Mouse (Mus musculus) kidney, adult 8-10 months (tissue): ENCODE results near the gene Galnt6.

Experiments used
- DNase-seq, 2 experiments: peaks; one replicate each; pipeline ENCODE4 v3.0.0; 2022

Galnt6 gene

DNA sequence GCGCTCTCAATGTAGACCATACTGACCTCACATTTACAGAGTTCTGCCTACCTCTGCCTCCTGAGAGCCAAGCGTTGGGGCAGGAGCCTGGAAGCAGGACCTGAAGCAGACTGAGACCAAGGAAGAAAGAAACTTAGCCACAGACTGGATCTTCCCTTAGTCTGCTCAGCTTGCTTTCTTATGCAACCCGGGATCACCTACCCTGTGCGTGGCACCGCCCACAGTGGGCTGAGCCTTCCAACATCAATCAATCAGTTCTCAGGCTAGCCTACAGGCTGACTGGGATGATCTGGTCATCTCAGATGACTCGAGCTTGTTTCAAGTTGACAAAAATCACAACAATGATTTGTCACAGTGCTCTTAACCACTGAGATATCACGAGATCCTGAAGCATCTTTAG, 24.9 kb upstream of the Galnt6 start:
- no peak for DNase-seq

DNA sequence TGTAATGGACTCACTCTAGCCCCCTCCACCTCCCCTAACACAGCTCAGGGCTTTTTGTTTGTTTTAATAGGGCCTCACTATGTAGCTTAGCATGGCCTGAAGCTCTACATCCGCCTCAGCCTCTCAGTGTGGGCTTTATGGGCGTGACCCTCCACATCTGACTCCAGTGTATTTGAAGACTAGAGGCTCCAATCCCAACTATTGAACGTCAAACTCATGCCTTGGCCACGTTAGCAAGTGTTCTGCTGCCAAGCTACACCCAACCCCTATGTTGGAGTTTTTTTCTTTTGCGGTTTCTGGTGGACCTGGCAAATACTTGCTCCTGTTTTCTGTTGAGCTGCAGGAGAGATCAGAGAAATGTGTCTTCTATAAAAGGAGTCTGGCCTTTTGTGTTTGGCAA, 23.9 kb upstream of the Galnt6 start:
- DNase-seq, result no peak

DNA sequence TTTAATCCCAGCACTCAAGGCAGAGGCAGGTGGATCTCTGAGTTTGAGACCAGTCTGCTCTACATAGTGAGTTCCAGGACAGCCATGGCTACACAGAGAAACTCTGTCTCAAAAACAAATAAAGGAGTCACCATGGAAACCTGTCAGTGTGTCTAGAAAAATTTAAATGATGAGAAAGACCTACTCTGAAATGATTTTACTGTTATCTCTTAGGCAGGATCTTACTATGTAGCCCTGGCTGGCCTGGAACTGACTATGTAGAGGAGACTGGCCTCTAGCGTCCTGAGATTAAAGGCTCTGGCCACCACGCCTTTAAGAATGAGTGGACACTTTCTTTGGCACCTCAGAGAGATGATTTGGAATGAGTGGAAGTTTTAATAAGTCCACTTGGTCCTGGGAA, 23.3 kb upstream of the Galnt6 start:
- DNase-seq, result no peak

DNA sequence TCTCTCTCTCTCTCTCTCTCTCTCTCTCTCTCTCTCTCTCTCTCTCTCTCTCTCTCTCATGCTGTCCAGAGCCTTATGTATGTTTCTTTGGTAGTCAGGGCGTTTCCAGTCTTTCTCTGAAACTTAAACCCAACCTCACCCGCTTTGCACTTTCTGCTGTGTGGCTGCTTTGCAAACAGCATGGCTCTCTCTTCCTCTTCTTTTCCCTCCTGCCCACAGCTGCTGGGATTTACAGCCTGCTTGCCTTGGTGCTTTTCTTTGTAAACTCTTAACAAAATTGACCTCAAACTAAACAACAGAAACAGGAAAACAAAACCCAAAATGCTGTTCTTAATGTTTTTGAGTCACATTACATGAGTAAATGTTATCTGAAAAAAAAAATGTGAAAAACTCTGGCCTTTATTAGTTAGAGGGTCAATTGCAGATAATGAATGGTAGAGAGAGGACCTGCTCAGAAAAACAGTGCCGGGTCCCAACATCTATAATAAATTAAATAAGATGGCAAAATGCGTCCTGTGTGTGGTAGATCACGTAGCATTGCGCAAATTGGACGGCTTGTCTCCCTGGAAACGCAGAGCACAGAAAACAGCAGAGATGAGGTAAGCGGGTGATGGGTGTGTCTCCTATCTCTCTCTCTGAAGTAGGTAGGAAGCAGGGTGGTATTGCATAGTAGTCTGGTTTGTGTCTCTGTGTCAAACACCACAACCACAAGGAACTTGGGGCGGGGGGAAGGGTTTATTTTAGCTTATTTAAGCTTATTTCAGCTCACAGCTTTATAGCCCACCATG, 20.8 kb upstream of the Galnt6 start:
- DNase-seq, result no peak

DNA sequence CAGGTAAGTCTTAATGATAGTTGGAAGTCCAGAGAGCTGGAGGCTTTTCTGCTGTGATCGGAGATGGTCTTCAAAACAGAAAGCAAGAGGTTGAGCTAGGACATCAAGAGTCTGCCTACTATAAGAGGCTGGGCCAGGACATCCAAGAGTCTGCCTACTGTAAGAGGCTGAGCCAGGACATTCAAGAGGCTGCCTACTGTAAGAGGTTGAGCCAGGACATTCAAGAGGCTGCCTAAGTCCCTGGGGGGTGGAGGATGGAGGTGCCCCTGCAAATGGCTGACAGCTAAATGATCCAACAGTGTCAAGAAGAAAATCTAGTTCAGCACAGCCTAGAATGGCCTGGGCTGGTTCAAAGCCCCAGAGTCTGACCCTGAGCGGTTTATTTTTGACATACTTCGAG, 19.4 kb upstream of the Galnt6 start:
- no peak for DNase-seq

DNA sequence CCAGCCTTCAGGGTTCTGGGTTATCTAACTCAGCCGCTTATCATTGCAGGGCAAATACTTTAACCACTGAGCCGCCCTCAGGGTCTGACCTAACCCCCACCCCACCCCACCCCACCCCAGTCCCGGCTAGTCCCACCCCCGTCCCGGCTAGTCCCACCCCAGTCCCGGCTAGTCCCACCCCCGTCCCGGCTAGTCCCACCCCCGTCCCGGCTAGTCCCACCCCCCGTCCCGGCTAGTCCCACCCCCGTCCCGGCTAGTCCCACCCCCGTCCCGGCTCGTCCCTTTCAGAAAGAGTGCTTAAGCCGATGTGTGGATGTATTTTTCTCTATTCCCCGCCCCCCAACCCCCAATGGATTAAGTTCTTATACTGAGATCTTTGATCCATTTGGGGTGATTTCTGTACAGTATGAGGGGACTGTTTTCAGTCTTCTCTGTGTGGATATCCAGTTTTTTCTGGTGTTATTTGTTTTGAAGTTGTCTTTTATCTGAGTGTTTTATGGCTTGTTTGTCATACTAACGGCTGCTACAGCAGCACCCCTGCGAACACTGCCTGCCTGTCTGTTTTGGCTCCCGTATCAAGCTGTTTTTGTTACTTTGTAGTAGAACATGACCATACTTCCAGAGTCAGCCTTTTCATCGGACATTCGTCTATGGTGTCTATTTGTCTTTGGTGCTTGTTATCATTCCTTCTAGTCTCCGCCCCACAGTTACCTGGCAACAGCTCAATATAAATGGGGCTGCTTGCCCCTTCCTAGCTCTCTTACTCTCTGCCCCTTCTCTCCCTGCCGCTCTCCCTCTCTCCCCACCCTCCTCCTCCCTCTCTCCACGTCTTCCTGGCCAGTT, 18.2 kb upstream of the Galnt6 start:
- no peak for DNase-seq

DNA sequence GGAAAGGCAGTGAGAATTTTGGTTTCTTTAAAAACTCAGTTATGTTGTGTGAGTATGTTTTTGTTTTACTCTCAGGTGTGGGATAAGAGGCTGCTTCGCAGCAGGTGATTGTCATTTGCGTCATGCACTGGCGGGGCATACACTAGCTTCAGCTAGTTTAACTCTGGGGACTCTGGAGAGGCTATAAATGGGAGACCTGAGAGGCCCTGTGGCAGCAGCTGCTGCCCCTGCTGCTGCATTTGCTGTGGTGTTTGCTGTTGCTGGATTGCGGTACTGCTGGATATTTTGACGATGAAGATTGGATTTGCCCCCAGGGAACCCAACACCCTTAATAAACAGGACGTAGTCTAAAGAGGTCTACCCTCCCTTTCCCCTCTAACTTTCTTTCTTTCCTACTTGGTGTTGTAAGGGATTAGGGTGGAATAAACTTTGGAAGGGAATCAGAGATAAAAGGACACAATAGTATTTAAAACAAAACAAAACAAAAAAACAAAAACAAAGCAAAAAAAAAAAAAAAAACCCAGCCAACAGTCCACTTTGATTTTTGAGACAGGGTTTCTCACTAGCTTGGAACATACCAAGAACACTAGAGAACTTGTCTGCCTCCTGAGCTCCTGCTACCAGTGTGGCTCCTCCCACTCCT, 17.4 kb upstream of the Galnt6 start:
- peak in 1 of 2 experiments; percentile 45 for DNase-seq

DNA sequence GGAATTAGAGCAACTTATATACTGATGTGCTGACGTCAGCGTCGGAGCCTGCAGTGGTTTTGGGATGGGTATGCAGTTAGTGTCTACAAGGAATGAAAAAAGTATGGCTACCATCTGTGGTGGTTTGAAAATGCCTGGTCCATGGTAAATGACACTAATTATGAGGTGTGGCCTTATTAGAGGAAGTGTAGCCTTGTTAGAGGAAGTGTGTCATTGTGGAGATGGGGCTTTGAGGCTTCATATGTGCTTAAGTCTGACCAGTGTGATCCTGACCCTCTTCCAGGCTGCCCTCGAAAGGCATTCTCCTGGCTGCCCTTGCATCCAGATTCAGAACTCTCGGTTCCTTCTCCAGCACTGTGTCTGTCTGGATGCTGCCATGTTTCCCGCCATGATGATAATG, 14.1 kb upstream of the Galnt6 start:
- DNase-seq, result no peak

DNA sequence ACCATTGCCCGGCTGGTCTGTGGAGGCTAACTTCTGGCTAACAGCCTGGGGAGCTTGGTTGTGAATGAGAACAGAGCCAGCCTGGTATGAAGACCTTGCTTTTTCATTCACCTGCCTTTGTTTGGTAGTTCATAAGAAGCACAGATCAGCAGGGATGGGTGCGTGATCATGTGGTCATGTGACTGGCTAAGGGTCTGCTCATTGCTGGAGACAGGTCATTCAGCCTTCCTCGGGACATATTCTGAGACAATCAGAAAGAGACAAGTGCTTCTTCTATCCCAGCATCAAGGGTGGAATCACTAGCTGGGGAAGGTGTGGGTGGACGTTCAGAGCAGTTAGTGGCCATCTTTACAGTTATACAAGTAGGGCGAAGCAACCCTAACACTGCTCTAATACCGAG, 10.3 kb upstream of the Galnt6 start:
- DNase-seq, result no peak

DNA sequence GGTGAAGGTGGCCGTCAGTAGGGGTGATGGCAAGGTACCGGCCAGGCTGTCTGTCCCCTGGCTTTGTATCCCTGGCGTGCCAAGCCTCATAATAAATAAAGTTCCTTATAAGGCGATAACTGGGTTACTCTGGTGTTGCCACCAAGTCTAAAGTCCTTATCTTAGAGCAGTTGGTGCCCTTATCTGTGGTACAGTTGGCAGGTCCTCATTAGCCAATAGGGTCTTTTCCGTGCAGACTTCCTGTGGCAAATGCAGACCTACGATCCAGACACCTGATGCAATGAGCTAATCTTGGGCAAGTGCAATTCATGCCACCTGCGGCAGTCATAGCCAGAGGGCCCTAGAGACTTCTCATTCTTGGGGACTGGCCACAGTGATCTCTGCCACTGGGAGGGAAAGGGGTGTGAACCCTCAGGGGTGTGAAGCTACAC, 9.2 kb upstream of the Galnt6 start:
- DNase-seq, result no peak

DNA sequence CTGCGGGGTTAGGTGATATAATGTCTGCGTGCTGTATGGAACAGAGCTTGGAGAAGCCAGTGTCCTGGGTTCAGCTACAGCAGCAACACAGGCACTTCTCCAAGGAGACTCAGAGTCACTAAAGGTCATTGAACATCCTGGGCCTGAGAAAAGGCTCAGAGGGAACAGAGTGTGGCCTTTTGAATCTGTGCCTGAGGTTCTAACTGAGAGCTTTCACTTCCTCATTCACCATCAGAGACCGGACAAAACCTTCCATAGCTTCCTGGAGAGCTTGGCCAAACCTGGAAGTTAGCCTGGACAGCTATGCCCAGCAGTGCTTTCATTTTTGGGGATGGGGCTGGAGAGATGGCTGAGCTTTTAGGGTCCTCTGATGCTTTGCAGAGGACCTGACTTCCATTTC, 8.5 kb upstream of the Galnt6 start:
- DNase-seq, result no peak

DNA sequence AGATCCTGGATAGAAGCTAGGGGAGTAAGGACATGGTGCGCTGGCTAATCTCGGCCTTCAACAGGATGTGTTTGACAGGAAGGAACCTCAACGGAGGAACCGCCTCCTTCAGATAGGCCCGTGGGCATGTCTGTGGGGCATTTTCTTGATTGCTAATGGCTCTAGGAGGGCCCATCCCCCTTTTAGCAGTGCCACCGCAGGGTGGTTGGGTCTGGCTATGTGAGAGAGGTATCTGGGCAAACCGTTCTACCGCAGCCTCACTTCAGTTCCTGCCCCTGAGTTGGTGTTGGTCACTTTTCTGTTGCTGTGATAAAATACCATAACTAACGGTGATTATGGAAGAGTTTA, 6.8 kb upstream of the Galnt6 start:
- DNase-seq, result no peak

DNA sequence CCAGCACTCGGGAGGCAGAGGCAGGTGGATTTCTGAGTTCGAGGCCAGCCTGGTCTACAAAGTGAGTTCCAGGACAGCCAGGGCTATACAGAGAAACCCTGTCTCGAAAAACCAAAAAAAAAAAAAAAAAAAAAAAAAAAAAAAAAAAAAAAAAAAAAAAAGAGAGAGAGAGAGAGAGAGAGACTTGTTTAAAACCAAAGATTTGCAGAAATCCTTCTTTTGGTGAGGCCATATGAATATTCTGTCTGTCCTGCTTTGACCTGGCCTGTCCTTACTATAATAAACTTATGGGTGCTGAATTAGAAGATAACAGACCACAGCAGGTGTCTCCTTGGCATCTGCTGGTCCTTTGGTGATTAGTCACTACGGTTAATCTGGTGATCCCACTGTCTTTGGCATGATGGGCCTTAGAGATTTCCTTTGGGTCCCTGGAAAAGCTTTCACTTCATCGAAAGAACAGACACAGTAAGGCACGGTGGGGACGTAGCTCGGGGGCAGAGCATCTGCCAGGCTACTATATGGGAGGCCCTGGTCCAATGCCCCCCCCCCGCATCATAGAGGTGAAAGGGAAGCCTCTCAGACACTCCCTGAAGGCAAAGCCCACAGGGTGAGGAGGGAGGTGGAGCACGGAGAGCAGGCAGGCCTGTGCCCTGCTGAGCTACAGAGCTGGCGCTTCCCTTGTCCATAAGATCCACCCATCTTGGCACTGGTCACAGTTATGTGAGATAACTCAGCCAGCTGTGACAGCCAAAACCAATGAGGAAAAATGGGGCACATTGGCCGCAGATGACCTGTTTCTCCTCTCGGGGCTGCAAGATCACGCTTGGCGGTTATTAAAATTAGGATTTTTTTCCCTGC, 6.1 kb upstream of the Galnt6 start:
- DNase-seq, result no peak

DNA sequence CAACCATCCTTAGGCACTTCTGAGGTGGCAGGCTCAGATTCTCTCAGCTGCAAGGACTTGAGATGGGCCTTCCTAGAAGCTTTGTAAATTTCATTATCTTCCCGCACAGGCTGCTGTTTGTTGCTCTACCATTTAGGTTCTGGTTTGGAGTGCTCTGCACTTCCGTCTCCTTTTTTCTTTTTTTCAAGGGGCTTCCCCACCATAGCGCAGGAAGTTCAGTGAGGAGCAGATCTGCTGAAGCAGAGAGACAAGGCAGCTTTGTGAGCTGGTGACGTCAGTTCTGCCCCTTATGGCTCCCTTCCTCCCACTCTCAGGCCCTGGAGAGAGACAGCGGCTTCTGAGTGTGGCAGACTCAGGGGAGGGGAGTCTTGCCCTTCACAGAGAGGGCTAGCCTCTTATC, 3.4 kb upstream of the Galnt6 start:
- no peak for DNase-seq

DNA sequence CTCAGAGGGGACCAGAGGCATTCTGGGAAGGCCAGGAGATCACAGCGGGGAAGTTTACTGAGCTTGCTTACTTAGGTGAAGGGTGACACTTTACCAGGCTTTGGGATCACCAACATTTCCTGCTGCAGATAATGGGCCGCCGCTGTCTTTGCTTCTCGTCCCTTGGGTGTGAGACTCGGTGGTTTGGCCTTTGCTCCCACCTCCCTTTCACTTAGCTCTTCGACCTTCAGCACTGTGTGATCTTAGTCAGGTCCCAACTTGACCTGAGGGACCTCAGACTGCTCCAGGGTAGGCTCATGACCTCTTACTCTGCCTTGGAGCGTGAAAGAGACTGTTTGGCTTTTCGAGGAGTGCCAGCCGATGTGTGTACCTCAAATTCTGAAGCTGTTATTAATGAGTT, 1.9 kb upstream of the Galnt6 start:
- no peak for DNase-seq

DNA sequence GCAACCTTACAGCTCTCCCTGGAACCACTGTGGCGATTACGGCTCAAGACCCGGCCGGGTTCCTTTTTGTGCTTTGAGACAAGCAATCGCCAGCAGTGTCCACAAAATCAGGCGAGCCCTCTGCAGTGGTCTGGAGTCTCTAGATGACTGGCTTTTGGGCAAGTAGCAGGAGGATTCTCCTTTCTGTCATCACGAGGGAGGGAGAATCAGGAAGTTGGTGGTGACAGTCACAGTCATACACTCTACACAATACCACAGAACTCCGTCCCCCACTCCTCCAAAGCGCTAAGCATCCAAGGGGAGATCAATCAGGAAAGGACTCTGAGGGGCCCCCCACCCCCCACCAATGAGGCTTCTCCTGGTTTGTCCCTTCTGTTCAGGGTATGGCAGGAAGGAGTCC, 590 bp downstream of the Galnt6 start:
- no peak for DNase-seq

DNA sequence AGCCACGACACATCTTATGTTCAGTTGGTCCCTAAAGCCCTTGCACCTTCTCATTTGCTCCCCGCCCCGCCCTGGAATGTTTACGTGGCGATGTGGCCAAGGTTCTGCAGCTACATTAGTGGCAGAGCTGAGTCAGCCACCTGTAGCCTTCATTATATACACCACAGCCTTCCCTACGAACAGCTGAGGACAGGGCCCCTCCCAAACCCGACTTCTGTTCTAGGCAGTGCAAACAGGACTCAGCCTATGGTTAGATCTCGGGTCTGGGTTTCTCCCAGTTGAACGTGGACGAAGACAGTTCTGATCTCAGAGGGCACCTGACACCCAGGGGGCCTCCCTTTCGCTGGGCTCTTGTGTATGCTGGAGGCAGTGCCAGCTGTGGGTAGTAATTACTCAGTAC, 1.3 kb downstream of the Galnt6 start:
- no peak for DNase-seq

DNA sequence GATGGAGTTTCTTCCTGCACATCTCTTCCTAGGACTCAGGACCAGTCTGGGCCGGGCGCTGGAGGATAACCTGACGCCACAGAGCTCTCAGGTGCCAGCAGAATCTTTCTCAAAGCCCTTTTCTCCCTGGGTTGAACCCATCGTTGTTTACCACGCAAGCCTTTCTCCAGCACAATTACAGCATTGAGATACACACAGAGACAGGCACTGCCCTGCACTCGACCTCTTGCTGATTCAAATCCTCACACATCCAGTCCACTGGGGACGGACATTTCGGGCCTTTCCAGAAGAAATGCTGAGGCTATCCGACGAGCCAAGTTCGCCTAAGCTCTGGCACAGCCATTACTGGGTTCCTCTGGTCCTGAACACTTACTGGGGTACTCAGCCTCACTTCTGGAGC, 2.5 kb downstream of the Galnt6 start:
- no peak for DNase-seq

DNA sequence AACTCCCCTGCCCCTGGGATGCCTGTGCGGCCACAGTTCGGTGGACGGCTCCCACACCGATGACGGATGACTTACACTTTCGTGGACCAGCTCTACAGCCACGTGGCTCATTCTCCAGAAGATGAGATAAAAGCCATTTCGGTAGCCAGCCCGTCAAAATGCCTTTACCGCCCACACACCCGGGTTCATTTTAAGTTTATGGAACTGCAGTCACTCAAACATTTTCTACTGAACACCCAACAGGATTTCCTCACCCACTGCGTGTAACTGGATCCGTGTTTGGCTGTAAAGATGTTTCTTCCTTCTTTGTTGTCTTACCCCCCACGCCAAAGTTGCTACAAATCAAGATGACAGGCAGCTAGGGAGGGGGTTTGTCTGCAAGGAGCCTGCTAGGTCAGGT, 5.7 kb downstream of the Galnt6 start:
- no peak for DNase-seq

DNA sequence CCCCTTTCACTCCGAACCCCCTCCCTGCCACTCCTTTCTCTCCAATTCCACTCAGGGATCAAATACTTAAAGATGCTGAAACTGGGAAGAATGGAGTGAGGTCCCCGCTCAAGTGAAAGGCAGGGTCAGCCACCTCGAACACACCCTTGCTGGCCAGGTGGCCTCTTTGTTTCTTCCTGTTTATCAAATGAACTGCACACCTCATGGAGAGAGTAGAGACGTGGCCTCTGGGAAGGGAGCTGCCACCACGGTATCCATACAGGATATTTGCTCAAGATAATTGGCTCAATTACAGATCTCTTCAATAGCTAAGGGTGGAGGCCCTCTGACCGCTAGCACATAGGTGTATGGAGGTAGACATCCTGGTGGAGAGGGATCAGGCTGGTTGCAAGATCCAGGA, 6.6 kb downstream of the Galnt6 start:
- DNase-seq, result no peak

DNA sequence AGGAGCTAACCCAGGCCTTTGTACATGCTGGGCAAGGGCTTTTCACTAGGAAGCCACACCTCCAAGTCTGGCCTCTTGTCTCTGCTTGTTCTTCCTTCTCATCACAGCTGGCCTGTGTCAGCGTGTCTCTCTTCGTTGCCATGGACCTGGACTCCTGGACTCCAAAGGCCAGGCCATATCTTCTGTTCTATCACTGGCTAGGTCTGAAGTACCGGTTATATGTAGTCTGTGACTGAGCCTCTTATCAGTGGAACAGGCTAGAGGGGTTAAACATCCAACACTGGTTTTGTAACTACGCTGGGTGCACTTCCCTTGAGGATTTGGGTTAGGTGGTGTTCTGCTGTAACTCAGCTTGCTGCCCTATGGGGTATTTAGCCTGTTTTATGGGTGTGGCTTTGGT, 7.2 kb downstream of the Galnt6 start:
- DNase-seq, result no peak

DNA sequence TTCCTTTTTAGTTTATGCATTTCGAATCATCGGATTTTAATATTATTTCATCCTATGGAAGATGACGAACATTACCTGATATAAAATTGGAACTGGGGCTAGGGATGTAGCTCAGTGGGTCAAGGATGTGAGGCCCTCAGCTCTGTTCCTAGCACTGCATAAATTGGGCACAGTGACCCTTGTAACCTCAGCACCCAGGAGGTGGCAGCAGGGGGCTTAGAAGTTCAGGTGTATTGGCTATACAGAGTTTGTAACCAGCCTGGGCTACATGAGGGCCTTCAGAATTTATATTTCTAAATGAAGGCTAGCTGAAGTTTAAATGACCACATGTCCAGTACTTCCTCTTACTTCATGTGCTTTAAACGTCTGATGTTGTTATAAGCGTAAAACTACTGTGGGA, 7.7 kb downstream of the Galnt6 start:
- DNase-seq, result no peak

DNA sequence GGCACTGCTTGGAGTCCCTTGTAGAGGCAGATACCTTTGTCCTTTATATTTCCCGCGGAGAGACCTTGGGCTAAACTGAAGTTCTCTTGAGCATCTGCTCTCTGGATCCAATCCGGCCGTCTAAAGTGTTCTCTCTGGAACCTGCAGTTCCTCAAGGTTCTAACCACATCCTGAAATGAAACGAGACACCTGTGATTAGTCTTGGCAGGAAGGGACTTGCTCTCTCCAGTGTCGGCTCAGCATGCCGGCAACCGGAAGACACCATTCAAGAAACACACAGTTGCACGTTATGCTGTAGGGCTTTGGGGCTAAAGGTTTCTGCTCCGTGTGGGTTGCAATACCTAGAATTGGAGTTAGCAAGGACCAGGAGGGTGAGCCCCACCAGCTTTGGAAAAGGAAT, 9.1 kb downstream of the Galnt6 start:
- no peak for DNase-seq
